Mouse (Mus musculus) forebrain, embryonic 10.5 days (tissue): ENCODE data around the gene Comp. TPM values are rescaled to one million over a fixed set of nuclear protein-coding genes. Genes with fewer than 3 reads are reported as not detected.

Experiments
- DNase-seq: peaks from one replicate; pipeline ENCODE4 v3.0.0-alpha.2; 2017; ENCODE audit warnings: low spot score; ENCODE audit errors: extremely low spot score
- H3K27ac ChIP-seq: fragments of 300-500 bp; sonication (generic); 2 replicates; pipeline ENCODE4 v1.5.1; 2016; ENCODE audit warnings: mild to moderate bottlenecking
- H3K27me3 ChIP-seq: fragments of 300-500 bp; sonication (generic); 2 replicates; pipeline ENCODE4 v1.6.1; 2016; ENCODE audit warnings: mild to moderate bottlenecking; ENCODE audit not compliant: poor library complexity, severe bottlenecking
- H3K36me3 ChIP-seq: fragments of 300-500 bp; sonication (generic); replicated peaks from 2 replicates; pipeline ENCODE4 v1.6.1; 2016; ENCODE audit warnings: mild to moderate bottlenecking, moderate library complexity
- H3K4me1 ChIP-seq: fragments of 300-500 bp; sonication (generic); 2 replicates; pipeline ENCODE4 v1.6.1; 2016
- H3K4me3 ChIP-seq: fragments of 300-500 bp; sonication (generic); 2 replicates; pipeline ENCODE4 v1.5.1; 2016; ENCODE audit warnings: mild to moderate bottlenecking, moderate library complexity
- H3K9me3 ChIP-seq: fragments of 300-500 bp; sonication (generic); 2 replicates; pipeline ENCODE4 v1.6.1; 2016; ENCODE audit warnings: mild to moderate bottlenecking, moderate library complexity
- WGBS: fragments of 180-500 bp; shearing (Covaris S2); methylation state at CpG from one replicate; pipeline ENCODE4 v1.1.7; 2016; 5-methylcytosine and 5-hydroxymethylcytosine counted together
- polyA plus RNA-seq: library from polyadenylated mRNA; unstranded; fragments of >200 nt; fragmentation: Nextera tagmentation; extraction: Ambion mirVana; gene quantifications from 2 replicates; pipeline ENCODE4 v1.2.1, GENCODE M21; 2016

Comp gene
- polyA plus RNA-seq, 1 experiment from 2014 or later = 0.19 TPM

GRCm38 (mm10) chr8:70410281-70410680 lies 36.9 kb downstream of the Comp start:
- Histone ChIP-seq H3K9me3 (no peaks in the 10 kb centered on the region), H3K27me3 (no peaks in the 10 kb centered on the region), H3K36me3 (peaks cover 12% of the 10 kb centered on the region), H3K4me1 (peaks cover 44% of the 10 kb centered on the region), H3K27ac (no peak overlapping the region), H3K4me3 (no peak overlapping the region)
- WGBS = 93% methylated on average over 5 of the region's 5 CpGs
- no peak for DNase-seq

DNA sequence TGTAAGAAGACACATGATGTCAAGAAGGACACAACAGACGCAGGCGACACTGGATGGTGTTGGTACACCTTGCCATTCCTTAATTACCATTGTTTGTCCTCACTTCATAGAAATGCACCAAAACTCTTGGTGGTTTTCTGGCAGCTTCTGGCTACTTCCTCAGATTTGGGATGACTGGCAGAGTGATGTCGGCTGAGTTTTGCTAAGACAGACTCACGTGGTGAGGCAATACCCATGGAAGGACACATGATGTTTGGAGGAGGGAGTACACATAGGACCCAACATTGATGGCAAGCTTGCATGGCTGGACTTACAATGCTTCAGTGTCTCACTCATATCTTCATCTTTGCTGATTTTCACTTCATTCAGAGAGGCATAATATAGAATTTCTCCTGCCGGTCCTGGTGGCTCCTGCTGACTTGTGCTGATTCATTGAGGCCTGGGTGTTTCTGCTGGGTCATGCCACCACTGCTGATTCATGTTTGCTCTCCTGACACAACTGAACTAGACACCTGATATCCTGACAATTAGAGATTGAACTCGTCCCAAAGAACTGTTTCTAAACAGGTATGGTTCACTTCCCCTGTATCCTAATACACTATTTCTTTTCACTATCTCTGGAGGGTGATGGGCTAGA lies 41.1 kb downstream of the Comp start:
- Histone ChIP-seq H3K27me3 (no peaks in the 10 kb centered on the region), H3K4me1 (peaks cover 37% of the 10 kb centered on the region), H3K9me3 (no peaks in the 10 kb centered on the region), H3K4me3 (no peak overlapping the region), H3K27ac (no peak overlapping the region), H3K36me3 (peaks cover 12% of the 10 kb centered on the region)
- no peak for DNase-seq
- WGBS = 91% methylated on average over 6 of the region's 6 CpGs

GRCm38 (mm10) chr8:70415540-70416451 lies 42.4 kb downstream of the Comp start:
- Histone ChIP-seq H3K27me3 (no peaks in the 10 kb centered on the region), H3K36me3 (peaks cover 12% of the 10 kb centered on the region), H3K9me3 (no peaks in the 10 kb centered on the region), H3K27ac (peak overlapping the region; percentile 30; the same call in 1 of the 2 replicates), H3K4me3 (0 out of 2 replicates have a peak overlapping the region, but pooled peaks have one; percentile 6), H3K4me1 (peaks cover 41% of the 10 kb centered on the region)
- 76% methylated on average over 8 of the region's 8 CpGs for WGBS
- peak; percentile 35 for DNase-seq

GRCm38 (mm10) chr8:70416941-70417340 lies 43.6 kb downstream of the Comp start:
- H3K27ac ChIP-seq = peak overlapping the region; percentile 62
- H3K9me3 ChIP-seq = no peaks in the 10 kb centered on the region
- no peak overlapping the region for H3K4me3 ChIP-seq
- 25% methylated on average over 6 of the region's 6 CpGs for WGBS
- no peaks in the 10 kb centered on the region for H3K27me3 ChIP-seq
- no peak for DNase-seq
- H3K4me1 ChIP-seq = peaks cover 41% of the 10 kb centered on the region
- H3K36me3 ChIP-seq = peaks cover 12% of the 10 kb centered on the region

DNA sequence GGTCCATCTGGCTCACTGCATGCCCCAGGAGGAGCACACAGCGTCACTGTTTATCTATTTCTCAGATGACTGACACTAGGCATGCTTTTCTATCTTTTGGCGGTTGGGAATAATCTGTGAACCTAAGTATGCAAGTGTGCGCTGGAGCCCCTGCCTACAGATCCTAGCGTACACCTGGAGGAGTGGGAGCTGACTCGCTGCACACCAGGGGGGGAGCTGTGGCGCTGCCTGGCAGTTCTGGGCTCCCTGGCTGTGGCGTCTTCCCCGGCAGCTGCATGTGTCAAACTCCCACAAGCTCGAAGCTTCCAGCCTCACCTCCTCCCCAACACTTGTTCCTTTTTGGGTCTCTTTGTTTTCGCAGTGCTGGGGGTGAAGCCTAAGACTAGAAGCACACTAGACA lies 44.6 kb downstream of the Comp start:
- peaks cover 10% of the 10 kb centered on the region for H3K36me3 ChIP-seq
- H3K27ac ChIP-seq = no peak overlapping the region
- H3K4me3 ChIP-seq = no peak overlapping the region
- peaks cover 46% of the 10 kb centered on the region for H3K4me1 ChIP-seq
- H3K27me3 ChIP-seq = no peaks in the 10 kb centered on the region
- no peak for DNase-seq
- no peaks in the 10 kb centered on the region for H3K9me3 ChIP-seq
- WGBS = 54% methylated on average over 10 of the region's 10 CpGs

DNA sequence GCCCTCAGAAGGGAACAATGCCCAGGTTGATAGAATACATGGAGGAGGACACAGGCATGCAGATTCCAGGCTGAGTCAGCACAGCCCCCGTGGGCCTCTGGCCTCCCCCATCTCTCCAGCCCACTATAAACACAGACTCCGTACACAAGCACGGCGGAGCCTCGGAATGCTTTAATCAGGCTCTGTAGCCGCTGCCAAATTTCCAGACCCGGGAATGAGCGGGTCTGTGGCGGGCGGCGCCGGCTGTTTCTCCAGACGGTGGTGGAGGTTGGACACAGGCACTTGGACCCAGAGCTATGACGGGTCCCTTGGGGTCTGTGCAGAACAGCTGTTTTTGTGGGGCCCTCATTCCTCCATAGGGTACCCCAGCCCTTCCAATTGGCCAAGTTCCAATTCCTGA lies 45.6 kb downstream of the Comp start:
- Histone ChIP-seq H3K27ac (no peak overlapping the region), H3K4me1 (peaks cover 47% of the 10 kb centered on the region), H3K36me3 (peaks cover 3% of the 10 kb centered on the region; the same call in 1 of the 2 replicates), H3K4me3 (no peak overlapping the region), H3K9me3 (no peaks in the 10 kb centered on the region), H3K27me3 (no peaks in the 10 kb centered on the region)
- no peak for DNase-seq
- WGBS = 87% methylated on average over 14 of the region's 14 CpGs

DNA sequence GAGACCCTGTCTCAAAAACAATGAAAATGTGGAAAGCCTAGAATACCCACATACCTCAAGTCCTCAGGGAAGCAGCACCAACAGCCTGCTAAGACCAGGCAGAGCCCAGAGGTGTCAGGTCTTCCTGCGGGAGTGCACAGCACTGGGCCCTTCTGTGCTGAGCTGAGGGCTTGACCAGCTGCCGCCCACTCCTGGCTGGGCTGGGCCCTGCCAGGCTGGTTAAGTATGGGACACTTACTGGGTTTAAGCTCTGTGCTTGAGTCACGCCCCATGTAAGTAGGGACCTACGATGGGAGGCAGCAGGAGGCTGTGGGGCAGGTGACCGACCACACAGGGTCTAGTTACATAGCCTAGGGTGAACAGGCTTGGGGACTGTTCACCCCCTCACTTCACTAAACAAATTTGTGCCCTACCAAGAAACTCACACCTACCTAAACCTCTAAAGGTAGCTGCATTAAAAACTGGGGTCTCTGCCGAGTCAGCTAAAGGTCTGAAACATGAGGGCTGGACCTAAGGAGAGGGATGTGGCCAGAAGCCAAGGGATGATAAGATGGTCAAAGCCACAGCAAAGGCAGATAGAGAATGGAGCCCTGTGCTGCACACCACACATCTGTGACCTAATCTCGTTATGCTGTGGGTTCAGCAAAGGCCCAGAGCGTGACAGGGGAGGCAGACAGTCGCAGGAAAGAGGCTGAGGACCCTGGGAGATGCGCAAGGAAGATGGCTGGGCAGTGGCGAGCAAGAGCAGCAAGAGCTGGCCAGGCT lies 46.7 kb downstream of the Comp start:
- Histone ChIP-seq H3K27ac (0 out of 2 replicates have a peak overlapping the region, but pooled peaks have one; percentile 12), H3K9me3 (no peaks in the 10 kb centered on the region), H3K36me3 (no peaks in the 10 kb centered on the region), H3K4me1 (peaks cover 47% of the 10 kb centered on the region), H3K4me3 (no peak overlapping the region), H3K27me3 (no peaks in the 10 kb centered on the region)
- 85% methylated on average over 11 of the region's 11 CpGs for WGBS
- no peak for DNase-seq

DNA sequence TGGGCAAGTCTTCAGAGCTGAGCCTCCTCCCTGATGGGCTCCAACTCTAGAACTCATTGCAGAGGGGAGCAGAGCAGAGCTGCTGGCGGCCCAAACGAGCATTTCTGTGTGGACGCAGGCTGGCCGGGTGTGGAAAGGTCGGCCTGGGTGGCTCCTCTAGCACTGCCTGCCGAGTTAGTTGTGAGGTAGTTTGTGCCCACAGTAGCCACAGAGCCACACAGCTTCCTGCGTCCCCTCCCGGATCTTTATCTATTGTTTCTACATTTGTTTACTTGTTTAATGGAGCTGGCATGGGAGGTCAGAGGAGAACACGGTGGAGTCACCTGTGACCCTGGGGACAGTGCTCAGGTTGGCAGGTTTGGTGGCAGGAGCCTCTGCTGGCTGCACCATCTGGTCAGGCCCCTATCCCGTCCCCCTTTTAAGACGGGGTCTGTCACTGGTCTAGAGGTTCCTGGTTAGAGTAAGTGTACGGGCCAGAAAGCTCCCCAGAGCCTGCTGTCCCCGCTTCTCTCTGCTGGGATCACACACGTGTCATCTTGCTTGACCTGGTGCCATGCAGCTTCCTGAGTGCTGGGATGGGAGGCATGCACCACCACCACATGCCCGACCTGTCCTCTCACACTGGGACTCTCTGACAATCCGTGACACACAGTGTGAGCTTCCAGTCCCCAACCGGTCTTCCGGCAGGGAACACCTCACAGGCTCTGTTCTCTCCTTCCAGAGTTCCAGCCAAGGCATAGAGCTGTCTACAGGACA lies 48.2 kb downstream of the Comp start:
- Histone ChIP-seq H3K9me3 (no peaks in the 10 kb centered on the region), H3K27ac (peak overlapping the region; percentile 22), H3K27me3 (no peaks in the 10 kb centered on the region), H3K4me1 (peaks cover 36% of the 10 kb centered on the region), H3K36me3 (no peaks in the 10 kb centered on the region), H3K4me3 (no peak overlapping the region)
- DNase-seq = no peak
- 87% methylated on average over 18 of the region's 18 CpGs for WGBS

DNA sequence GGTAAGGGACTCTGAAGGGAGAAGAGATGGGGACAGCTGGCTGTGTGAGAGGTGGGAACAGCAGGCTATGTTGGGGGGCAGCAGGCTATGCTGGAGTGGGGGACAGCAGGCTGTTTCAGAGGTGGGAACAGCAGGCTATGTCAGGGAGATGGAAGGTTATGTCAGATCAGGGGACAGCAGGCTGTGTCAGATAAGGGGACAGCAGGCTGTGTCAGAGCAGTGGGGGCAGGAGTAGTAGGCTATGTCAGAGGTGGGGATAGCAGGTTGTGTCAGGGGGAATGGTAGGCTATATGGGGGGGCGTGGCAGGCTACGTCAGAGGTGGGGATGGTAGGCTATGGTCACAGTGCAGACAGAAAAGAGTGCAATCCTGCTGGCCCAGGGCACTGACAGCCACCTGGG lies 49.4 kb downstream of the Comp start:
- WGBS = 87% methylated on average over 2 of the region's 2 CpGs
- no peak overlapping the region for H3K4me3 ChIP-seq
- H3K27me3 ChIP-seq = no peaks in the 10 kb centered on the region
- H3K36me3 ChIP-seq = no peaks in the 10 kb centered on the region
- no peak overlapping the region for H3K27ac ChIP-seq
- no peak for DNase-seq
- H3K4me1 ChIP-seq = peaks cover 26% of the 10 kb centered on the region
- no peaks in the 10 kb centered on the region for H3K9me3 ChIP-seq

- H3K9me3 ChIP-seq = no peaks in the 10 kb centered on the region
- 0 out of 2 replicates have a peak, but pooled peaks cover 9% of the 10 kb centered on the region for H3K4me1 ChIP-seq
- H3K4me3 ChIP-seq = no peak overlapping the region
- no peak for DNase-seq
- no peaks in the 10 kb centered on the region for H3K27me3 ChIP-seq
- no peak overlapping the region for H3K27ac ChIP-seq
- no peaks in the 10 kb centered on the region for H3K36me3 ChIP-seq
- 90% methylated on average over 2 of the region's 2 CpGs for whole genome bisulfite sequencing
Measured at GRCm38 (mm10) chr8:70426300-70426907, 53.0 kb downstream of the Comp start.

GRCm38 (mm10) chr8:70431213-70431612 lies 57.9 kb downstream of the Comp start:
- no peak for DNase-seq
- Histone ChIP-seq H3K27me3 (no peaks in the 10 kb centered on the region), H3K27ac (no peak overlapping the region), H3K36me3 (no peaks in the 10 kb centered on the region), H3K9me3 (no peaks in the 10 kb centered on the region), H3K4me1 (peaks cover 9% of the 10 kb centered on the region; the same call in 1 of the 2 replicates), H3K4me3 (no peak overlapping the region)
- 96% methylated on average over 4 of the region's 4 CpGs for WGBS
